Mouse (Mus musculus) liver, embryonic 14.5 days (tissue): ENCODE measurements at regions not wholly inside any gene's neighbourhood (a gene's known extent, or its start where the extent isn't known, plus 50 kb on each side); places are given as distances from the start of the nearest gene placed in this dataset.

Experiments used
- CTCF ChIP-seq: IDR thresholded peaks from 2 replicates; pipeline ENCODE4 v1.5.1; 2016; ENCODE audit warnings: antibody characterized with exemption, low read depth, control low read depth
- EP300 ChIP-seq: IDR thresholded peaks from 2 replicates; pipeline ENCODE4 v1.6.1; 2016; ENCODE audit warnings: antibody characterized with exemption, low read depth

- TF ChIP-seq EP300 (no peak), CTCF (no peak)
Measured at GRCm38 (mm10) chr11:110799887-110800578, 167.8 kb upstream of the Kcnj16 start.
